Mouse (Mus musculus): ENCODE measurements around the gene Bst1.

Bst1 gene

DNA sequence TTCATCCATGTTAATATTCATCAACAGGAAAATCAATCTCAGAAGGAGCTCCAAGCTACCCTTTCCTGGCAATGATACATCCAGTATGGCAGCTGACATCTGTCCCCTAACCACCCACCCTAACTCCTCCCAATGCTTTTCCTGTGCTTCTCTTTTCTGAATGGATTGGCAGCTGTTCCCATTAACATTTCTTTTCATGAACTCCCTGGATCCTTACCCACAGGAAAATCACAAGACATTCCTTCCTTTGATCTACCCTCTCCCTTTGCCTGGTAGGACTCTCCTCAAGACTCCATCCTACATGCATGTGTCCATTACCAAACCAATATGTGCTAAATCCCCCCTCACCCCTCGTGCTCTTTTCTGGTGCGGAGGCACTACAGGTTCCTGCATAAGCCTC lies 4.1 kb upstream of the Bst1 start:
- in situ Hi-C loops (cut with MboI): no loop called here

DNA sequence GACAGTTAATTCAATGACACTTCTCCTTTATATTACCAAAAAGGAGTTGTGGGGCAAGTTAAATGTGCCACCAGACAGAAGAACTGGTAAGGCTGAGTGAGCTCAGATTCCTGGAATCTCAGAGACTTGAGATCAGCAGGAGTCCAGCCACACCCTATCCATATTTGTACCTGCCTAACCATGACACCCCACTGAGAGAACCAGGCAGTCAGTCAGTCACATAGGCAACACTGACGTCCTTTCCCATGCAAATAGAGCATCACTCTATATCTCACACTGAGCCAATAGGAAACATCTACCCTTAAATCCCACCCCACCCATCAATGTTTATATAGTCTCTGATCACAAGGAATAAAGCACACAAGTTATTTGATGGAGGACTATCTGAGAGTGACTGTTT lies 2.9 kb upstream of the Bst1 start:
- in situ Hi-C loops (cut with MboI): no loop called here

- in situ Hi-C loops (cut with MboI): no loop called here
Observed at GRCm38 (mm10) chr5:43820785-43821184, 2.1 kb downstream of the Bst1 start.

DNA sequence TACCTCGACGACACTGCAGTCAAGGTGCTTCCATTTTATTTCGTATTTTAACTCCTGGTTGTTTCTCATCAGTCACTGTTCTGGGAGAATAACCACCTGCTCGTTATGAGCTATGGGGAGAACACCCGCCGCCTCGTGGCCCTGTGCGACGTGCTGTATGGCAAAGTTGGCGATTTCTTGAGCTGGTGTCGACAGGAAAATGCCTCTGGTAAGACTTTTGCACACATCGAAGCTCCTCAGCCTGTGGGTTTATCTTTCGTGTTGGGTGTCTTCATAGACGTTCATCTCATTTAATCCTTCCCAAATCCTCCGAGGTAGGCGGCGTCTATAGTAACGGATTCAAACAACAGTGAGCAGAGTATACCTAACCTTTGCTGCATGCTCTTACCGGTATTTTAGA lies 2.9 kb downstream of the Bst1 start, which contains the start of gene Fbxl5:
Gene Fbxl5, minus strand, starts transcription at position 101 of the 400 bp plus-strand sequence.
- in situ Hi-C loops (cut with MboI): no loop called here

GRCm38 (mm10) chr5:43822199-43822598 lies 3.5 kb downstream of the Bst1 start:
- in situ Hi-C loops (cut with MboI): no loop called here

DNA sequence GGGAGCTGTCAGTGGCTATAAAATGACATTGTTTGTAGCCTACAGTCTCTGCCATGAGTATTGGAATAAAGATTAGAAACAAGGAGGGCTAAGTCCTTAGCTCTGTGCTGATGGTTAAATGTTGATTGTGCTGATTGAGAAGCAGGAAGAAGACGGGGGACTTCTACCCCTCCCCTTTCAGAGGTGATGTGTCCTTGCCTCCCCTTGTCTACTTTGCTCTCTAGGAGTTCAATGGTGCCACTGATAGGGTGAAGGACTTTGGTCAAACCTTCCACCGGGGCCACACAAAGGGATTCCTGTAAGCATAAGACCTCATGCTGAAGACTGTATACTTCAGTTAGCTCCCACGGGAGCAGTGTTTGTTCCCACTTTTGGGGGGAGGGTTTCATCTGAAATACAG lies 4.1 kb downstream of the Bst1 start:
- in situ Hi-C loops (cut with MboI): no loop called here

GRCm38 (mm10) chr5:43824580-43824979 lies 5.9 kb downstream of the Bst1 start:
- in situ Hi-C loops (cut with MboI): no loop called here

DNA sequence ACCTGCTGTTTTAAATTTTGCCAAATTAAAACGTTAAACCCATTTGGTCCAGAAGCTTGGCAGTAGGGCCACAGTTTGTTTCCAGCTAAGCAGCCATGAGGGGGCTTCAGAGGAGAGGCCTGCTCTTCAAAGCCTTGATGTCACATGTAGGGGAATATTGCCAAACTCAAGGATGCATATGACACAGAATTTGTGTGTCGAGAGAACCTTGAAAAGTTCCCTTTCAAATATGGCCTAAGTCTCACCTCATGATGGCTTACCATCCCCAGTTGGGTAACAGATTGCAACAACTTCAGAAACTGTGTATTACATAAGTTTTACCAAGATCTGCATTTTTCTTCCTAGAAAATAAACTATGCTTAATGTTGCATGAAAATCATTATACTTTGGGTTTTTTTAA lies 8.2 kb downstream of the Bst1 start:
- in situ Hi-C loops (cut with MboI): no loop called here

DNA sequence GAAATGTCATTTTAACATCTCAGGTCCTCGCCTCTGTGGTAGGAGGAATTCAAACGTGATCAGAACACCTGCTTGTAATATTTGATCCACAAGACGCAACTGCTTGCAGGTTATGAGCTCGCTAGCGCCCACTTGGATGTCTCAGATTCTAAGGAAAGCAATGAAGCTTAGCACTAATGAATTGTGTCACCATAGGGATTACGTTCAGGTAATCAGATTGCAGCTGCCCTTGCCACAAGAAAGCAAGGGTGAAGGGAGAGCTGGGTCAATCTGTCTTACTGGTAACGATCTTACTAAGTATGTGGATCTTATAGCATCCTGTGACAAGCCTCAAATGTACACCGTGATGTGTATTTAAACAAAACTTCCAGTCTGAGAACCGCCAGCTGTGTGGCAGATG lies 8.7 kb downstream of the Bst1 start:
- in situ Hi-C loops (cut with MboI): no loop called here

- in situ Hi-C loops (cut with MboI): no loop called here
Observed at GRCm38 (mm10) chr5:43836590-43836989, 17.9 kb downstream of the Bst1 start.

GRCm38 (mm10) chr5:43837372-43837771 lies 18.7 kb downstream of the Bst1 start:
- in situ Hi-C loops (cut with MboI): no loop called here

GRCm38 (mm10) chr5:43841144-43842010 lies 22.7 kb downstream of the Bst1 start:
- in situ Hi-C loops (cut with MboI): loop anchor here (5.0 kb wide), 2 partner anchors 46 to 151 kb away; no protein-coding TSS in a partner anchor

DNA sequence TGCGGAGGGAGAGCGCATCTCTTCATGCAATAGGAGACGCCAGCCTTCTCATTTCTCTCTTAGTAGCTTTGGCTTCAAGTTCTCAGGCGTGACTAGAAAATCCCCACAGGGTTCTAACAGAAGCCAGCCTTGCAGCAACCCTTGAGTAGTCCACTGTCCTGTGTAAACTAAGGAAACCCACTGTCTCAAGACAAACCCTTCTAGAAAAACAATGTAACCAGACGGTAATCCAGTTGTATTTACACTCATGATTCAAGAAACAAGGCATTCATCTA lies 23.3 kb downstream of the Bst1 start:
- in situ Hi-C loops (cut with MboI): loop anchor here (5.0 kb wide), 2 partner anchors 45 to 150 kb away; no protein-coding TSS in a partner anchor

DNA sequence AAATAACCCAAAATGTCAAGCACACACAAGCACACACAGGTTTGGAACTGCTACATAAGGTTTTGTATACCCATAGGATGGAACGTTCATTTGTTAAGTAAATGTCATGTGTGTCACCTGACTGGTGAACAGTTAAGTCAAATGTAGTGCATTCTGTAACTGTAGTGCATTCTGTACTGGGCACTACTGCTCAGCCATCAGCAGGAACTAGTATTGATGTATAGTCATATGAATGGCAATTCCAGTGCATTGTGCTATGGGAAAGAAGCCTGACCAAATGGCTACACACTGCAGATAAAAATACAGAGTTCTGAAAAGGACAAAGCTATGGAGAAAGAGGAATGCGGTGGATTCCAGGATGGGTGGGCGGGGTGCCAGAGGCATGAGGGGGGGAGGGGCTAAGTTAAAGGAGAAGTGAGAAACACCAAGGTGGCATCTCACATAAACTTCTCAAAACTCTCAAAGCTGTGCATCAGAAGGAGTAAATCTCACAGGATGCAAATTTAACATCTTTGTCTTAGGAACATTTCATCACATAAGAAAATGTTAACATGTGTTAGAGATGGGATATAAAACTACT lies 24.0 kb downstream of the Bst1 start:
- in situ Hi-C loops (cut with MboI): loop anchor here (5.0 kb wide), 2 partner anchors 45 to 150 kb away; no protein-coding TSS in a partner anchor

DNA sequence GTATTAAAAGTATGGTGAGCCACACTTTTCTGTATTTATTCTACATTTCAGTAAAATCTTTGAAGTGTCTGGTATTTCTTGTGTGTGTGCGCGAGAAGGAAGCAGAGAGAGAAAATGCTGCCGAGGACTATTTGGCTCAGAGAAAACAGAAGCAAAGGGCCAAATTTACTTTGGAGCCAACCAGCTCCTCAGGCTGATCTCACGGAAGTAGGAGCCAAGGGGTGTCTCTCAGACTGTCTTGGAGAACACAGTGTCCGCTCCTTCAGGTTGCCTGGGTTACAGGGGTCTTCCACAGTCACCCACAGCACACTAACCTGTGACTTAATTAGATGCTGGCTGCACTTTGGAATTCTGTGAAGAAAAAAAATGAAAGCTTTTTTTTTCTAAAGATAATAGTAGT lies 26.4 kb downstream of the Bst1 start:
- in situ Hi-C loops (cut with MboI): no loop called here

- in situ Hi-C loops (cut with MboI): no loop called here
Observed at GRCm38 (mm10) chr5:43845646-43846045, 27.0 kb downstream of the Bst1 start.

DNA sequence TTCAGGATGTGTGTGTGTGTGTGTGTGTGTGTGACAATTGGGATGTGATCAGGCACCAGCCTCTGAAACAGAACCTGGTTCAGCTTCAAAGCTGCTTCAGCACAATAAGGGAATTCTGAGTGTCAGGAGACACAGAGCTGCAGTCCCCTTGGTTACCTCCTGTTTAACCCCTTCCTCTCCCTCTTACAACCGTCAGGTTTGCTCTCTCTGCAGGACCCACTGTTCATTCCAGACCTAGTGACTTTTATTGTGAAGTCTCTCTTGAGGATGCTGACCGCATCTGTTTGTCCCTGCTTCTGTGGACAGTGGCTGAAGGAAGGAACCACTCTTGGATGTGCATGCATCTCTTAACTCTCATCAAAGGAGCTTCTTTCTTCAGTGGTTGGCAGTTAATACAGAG lies 27.5 kb downstream of the Bst1 start:
- in situ Hi-C loops (cut with MboI): no loop called here

- in situ Hi-C loops (cut with MboI): no loop called here
Observed at GRCm38 (mm10) chr5:43847555-43847954, 28.9 kb downstream of the Bst1 start.

- in situ Hi-C loops (cut with MboI): no loop called here
Observed at GRCm38 (mm10) chr5:43848275-43848674, 29.6 kb downstream of the Bst1 start.

DNA sequence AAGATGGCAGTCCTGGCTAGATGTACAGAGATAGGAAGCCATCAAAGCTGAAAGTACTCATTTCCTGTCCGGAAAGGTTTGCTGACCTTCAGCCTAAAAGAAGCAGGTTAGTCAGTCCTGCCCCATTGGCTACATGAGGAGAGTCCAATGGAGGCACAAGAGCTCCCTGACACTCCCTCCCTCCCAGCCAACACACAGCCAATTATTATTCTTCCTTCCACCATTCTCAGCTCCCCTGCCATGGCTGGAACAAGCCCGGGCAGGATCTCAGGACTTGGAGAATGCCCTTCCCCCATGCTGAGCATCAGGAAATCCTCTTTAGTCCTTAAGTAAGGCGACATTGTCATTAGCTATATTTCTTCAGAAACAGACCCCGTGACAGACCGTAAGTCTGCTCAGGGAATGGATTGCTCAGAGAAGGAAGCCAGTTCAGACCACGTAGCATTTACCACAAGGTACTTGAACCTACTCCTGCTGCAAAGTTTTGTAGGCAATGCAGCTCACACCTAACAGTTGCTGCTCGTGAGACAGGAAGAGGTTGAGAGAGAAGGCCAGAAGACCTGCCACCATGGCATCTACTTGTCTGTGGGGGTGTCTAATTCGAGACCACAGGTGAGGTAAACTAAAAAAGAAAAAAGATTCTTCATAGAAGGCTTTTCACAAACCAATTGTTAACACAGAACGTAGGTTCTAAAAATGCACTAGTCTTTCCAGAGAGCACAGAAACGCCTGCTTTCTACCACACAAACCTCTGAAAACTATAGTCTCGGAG lies 34.6 kb downstream of the Bst1 start:
- in situ Hi-C loops (cut with MboI): no loop called here

DNA sequence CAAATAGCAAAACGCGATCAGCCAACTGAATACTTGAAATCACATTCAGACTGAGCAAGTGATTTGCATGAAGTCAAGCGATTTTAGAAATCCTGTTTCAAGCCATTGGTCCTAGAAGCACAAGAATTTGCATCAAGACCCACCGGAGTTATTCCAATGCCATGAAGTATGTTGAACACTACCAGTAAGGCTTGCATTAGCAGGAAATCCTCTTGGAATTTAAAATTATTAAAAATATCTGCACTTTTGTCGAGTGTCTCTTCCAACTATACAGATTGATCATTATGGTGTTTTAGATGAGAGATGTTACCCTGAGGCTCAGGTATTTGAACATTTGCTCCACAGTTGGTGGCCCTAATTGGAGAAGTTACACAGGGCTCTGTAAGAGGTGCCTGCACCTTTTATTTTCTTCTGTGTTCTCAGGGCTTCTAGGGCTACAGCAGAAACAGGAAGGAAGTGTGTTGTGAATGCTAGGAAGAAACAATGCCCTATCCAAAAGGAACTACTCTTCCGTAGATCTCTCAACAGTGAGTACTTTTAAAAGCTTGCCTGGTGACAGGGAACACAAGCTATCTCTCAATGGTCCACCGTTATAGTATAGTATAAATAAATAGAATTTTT lies 35.3 kb downstream of the Bst1 start:
- in situ Hi-C loops (cut with MboI): no loop called here

- in situ Hi-C loops (cut with MboI): no loop called here
Observed at GRCm38 (mm10) chr5:43855769-43856168, 37.1 kb downstream of the Bst1 start.
